Mouse (Mus musculus) adrenal gland, adult 10 weeks (tissue): ENCODE measurements around the gene Zfp536. TPM values are rescaled to one million over a fixed set of nuclear protein-coding genes. Genes with fewer than 3 reads are reported as not detected.

Experiments
- polyA plus RNA-seq: library from polyadenylated mRNA; stranded (reverse); fragments of 350-450 nt; fragmentation: Illumina TruSeq; extraction: RNeasy Lipid Tissue Mini Kit (QIAGEN cat#74804); gene quantifications from one replicate; pipeline ENCODE4 v1.2.3, GENCODE M21; 2014; ENCODE audit warnings: low read depth, low replicate concordance

Zfp536 gene
- polyA plus RNA-seq, result 2.2 TPM

DNA sequence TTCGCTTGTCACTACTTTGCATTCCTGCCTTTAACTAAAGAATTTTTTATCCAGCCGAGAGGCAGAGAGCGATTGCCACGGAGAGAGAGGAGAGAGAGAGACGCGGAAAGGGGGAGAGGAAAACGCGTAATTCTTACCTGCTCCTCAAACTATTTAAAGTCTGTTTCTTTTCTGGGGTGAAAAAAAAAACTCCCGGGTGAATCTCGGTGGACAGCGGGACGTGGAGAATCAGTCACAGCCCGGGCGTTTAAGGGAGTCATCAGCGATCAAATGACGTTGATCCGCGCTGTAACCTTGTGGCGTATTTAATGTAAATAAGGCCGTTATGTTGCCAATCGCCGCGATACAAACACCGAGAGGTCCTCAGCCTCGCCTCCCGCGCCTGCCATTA is at the start of gene Zfp536:
Gene Zfp536, minus strand, starts transcription at position 330 of the 391 bp plus-strand sequence.

Other genes with a start within 250 kb of the Zfp536 start
- gene Uri1, start 249.9 kb upstream of the Zfp536 start, polyA plus RNA-seq, result 200 TPM